Mouse (Mus musculus): ENCODE measurements at regions not wholly inside any gene's neighbourhood (a gene's known extent, or its start where the extent isn't known, plus 50 kb on each side); places are given as distances from the start of the nearest gene placed in this dataset.

GRCm38 (mm10) chr9:61713806-61714205 is 200.5 kb downstream of the Rplp1 start:
- in situ Hi-C loops (cut with MboI, MseI): no loop called here

- in situ Hi-C loops (cut with MboI, MseI): no loop called here
Measured at GRCm38 (mm10) chr9:61711296-61711695, 203.0 kb downstream of the Rplp1 start.

GRCm38 (mm10) chr9:61707875-61708274 is 206.5 kb downstream of the Rplp1 start:
- in situ Hi-C loops (cut with MboI, MseI): loop anchor here (10.0 kb wide), 1 partner anchor 343 kb away; no protein-coding TSS in a partner anchor

- in situ Hi-C loops (cut with MboI, MseI): loop anchor here (10.0 kb wide), 1 partner anchor 342 kb away; no protein-coding TSS in a partner anchor
Measured at GRCm38 (mm10) chr9:61707296-61707695, 207.0 kb downstream of the Rplp1 start.

GRCm38 (mm10) chr9:61706263-61706755 is 208.0 kb downstream of the Rplp1 start:
- in situ Hi-C loops (cut with MboI, MseI): loop anchor here (10.0 kb wide), 1 partner anchor 342 kb away; no protein-coding TSS in a partner anchor

GRCm38 (mm10) chr9:61705586-61706233 is 208.6 kb downstream of the Rplp1 start:
- in situ Hi-C loops (cut with MboI, MseI): loop anchor here (10.0 kb wide), 1 partner anchor 341 kb away; no protein-coding TSS in a partner anchor

- in situ Hi-C loops (cut with MboI, MseI): loop anchor here (5.0 to 10.0 kb wide), 2 partner anchors 36 to 338 kb away; no protein-coding TSS in a partner anchor
Measured at GRCm38 (mm10) chr9:61703301-61703700, 211.0 kb downstream of the Rplp1 start.

- in situ Hi-C loops (cut with MboI, MseI): loop anchor here (5.0 to 10.0 kb wide), 2 partner anchors 35 to 338 kb away; no protein-coding TSS in a partner anchor
Measured at GRCm38 (mm10) chr9:61702280-61702966, 211.9 kb downstream of the Rplp1 start.

- in situ Hi-C loops (cut with MboI, MseI): loop anchor here (5.0 to 10.0 kb wide), 2 partner anchors 33 to 336 kb away; no protein-coding TSS in a partner anchor
Measured at GRCm38 (mm10) chr9:61700576-61700975, 213.8 kb downstream of the Rplp1 start.

- in situ Hi-C loops (cut with MboI, MseI): loop anchor here (5.0 to 10.0 kb wide), 3 partner anchors 32 to 335 kb away; no protein-coding TSS in a partner anchor
Measured at GRCm38 (mm10) chr9:61699618-61700017, 214.7 kb downstream of the Rplp1 start.

- in situ Hi-C loops (cut with MboI, MseI): loop anchor here (10.0 kb wide), 1 partner anchor 313 kb away; no protein-coding TSS in a partner anchor
Measured at GRCm38 (mm10) chr9:61697959-61698358, 216.4 kb downstream of the Rplp1 start.

- in situ Hi-C loops (cut with MboI, MseI): loop anchor here (10.0 kb wide), 1 partner anchor 312 kb away; no protein-coding TSS in a partner anchor
Measured at GRCm38 (mm10) chr9:61696831-61697230, 217.5 kb downstream of the Rplp1 start.

GRCm38 (mm10) chr9:61695821-61696220 is 218.5 kb downstream of the Rplp1 start:
- in situ Hi-C loops (cut with MboI, MseI): loop anchor here (10.0 kb wide), 1 partner anchor 311 kb away; no protein-coding TSS in a partner anchor

GRCm38 (mm10) chr9:61695381-61695791 is 219.0 kb downstream of the Rplp1 start:
- in situ Hi-C loops (cut with MboI, MseI): loop anchor here (10.0 kb wide), 1 partner anchor 311 kb away; no protein-coding TSS in a partner anchor

GRCm38 (mm10) chr9:61694206-61694605 is 220.1 kb downstream of the Rplp1 start:
- in situ Hi-C loops (cut with MboI, MseI): loop anchor here (10.0 kb wide), 1 partner anchor 309 kb away; no protein-coding TSS in a partner anchor

- in situ Hi-C loops (cut with MboI, MseI): loop anchor here (10.0 kb wide), 1 partner anchor 306 kb away; no protein-coding TSS in a partner anchor
Measured at GRCm38 (mm10) chr9:61690786-61691185, 223.6 kb downstream of the Rplp1 start.

- in situ Hi-C loops (cut with MboI, MseI): loop anchor here (10.0 kb wide), 1 partner anchor 305 kb away; no protein-coding TSS in a partner anchor
Measured at GRCm38 (mm10) chr9:61689939-61690338, 224.4 kb downstream of the Rplp1 start.

GRCm38 (mm10) chr9:61689516-61689915 is 224.8 kb downstream of the Rplp1 start:
- in situ Hi-C loops (cut with MboI, MseI): no loop called here

GRCm38 (mm10) chr9:61683557-61683956 is 230.8 kb downstream of the Rplp1 start:
- in situ Hi-C loops (cut with MboI, MseI): no loop called here

GRCm38 (mm10) chr9:61682744-61683259 is 231.5 kb downstream of the Rplp1 start:
- in situ Hi-C loops (cut with MboI, MseI): no loop called here

- in situ Hi-C loops (cut with MboI, MseI): no loop called here
Measured at GRCm38 (mm10) chr9:61682316-61682715, 232.0 kb downstream of the Rplp1 start.

Measured in T-helper 2 cell (primary cell).